Mouse (Mus musculus) retina, embryonic 14.5 days (tissue): ENCODE measurements at regions not wholly inside any gene's neighbourhood (a gene's known extent, or its start where the extent isn't known, plus 50 kb on each side); places are given as distances from the start of the nearest gene placed in this dataset.

ENCODE experiments used
- DNase-seq: peaks from one replicate; pipeline ENCODE4 v3.0.0-alpha.2; 2015; ENCODE audit warnings: low spot score

DNA sequence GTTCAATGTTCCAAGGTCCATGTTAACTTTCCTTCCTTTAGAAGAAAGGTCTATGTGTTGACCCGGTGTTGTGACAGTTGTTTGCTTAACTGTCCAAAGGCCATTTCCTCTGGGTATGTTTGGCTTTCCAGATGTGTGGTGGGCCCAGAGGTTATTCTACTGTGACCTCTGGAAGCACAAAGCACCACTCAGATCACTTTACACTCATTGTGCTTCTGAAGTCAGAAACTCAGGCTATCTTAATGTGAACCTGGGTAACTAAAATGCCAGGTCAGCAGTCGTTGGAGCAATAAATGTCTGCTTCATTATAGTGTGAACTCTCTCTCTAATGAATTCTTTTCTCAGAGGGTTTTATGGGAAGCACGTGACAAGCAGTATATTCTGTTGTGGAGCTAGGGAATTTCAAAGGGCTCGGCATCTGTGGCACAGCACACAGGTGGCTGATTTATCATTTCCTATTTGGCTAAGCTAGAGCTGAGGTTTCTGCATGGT lies 68.5 kb upstream of the Klf12 start:
- DNase-seq: no peak

DNA sequence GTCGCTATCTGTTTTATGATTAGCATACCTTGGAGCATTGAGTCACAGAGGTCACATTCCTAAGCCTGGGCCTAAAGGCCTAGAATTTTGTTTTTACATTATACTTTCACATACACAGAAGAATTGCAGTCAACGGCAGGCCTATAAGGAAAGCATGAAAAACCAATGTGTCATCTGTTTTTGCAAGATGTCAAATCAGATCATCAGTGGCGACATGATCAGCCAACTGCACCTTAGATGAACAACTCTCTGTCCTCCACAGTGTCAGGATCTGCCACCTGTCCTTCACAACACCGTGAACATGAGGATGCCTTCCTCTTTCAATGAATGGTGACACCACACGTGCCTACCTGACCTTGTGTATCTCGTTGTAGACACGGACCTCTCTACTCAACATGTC lies 66.5 kb upstream of the Klf12 start:
- no peak for DNase-seq

DNA sequence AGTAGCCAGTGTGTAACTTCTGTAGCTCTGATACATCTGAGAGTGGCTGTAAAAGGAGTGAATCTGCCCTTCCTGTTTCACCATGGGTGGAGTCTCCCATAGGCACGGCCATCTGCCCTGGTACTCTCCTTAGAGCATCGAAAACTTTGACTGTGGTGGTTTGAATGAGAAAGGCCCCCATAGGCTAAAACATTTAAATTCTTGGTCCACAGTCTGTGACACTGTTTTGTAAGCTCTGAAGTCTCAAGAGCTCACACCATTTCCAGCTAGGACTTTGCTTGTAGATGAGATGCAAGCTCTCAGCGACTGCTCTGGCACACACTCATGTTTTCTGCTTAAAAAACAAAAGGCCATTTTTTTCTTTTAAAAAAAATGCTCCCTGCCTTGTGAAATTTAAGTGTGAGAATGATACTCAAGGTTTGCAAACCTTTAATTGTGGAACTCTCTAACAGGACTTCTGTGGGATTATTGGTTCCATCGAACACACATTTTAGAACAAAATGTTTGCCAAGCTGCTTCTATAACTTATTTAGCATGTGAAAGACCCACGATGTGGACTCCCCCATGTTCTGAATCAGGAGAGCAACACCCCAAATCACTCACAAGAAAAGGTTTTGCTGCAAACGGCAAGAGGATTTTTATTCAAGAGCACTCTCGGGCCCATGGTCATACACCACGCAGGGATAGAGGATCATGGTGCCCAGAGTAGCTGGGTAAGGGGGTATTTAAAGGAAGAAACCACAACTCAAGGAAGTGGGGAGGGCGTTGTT lies 65.7 kb upstream of the Klf12 start:
- DNase-seq: no peak

DNA sequence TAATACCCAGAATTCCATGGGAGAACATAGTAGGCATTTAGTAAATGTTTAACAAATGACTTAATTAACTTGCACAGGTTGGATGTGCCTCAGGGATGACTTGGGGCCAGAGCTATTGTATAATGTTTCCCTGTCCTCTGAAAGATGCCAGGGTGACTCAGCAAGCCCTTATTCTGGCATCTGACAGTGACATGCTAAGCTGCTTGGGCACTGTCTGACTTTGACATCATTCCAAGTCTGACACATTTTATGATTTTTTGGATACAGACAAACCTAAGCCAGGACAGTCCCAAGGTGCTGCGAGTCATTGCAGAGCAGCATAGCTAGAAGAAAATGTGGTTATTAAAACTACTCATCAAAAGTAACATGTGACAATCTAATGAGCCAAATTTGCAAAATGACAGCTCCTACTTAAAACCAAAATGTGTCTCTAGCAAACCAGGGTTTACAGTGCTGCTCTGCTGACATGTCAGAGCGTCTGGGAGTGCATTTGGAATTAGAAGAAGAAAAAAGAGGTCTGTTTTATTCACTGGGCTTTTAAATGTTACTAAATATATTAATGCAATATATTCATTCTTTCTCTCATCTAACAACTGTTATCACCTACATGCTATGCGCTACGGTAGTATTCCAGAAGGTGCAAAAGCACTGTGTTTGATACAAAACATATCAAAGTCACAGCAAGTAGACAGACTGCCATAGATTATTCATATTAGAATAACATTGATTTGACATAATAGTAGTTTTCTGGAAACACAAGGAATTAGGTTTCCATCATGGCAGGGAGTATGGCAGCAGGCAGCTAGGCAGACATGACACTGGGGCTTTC lies 64.1 kb upstream of the Klf12 start:
- DNase-seq: no peak

DNA sequence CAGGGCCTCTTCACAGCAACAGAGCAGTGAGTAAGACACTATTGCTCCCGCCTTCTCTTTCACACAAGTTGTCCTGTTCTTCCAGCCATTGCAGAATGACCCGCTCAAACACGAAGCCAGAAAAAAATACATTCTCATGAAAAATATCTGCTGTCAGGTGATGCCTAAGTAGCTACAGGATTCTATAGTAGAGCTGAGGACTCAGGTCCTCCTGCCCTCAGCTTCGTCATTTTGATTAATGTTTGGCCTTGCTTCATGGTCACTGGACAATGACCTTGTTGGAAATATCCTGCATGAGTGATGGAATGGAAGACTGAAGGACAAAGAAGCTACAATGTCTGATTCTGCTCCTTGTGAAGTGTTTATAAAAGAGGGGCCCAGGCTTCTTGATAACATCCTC lies 52.4 kb upstream of the Klf12 start:
- no peak for DNase-seq
